Mouse (Mus musculus) embryonic facial prominence, embryonic 14.5 days (tissue): ENCODE results near the gene Stx16. TPM values are rescaled to one million over a fixed set of nuclear protein-coding genes. Genes with fewer than 3 reads are reported as not detected.
A peak's percentile ranks its signal among the peaks of the same experiment; 100 is the strongest.

Experiments
- ATAC-seq: fragments of 200-750 bp; cut with Nextera tagmentation; 2 replicates; pipeline ENCODE4 v1.8.0; 2017; ENCODE audit warnings: low read depth, moderate number of reproducible peaks, moderate TSS enrichment
- DNase-seq: peaks from one replicate; pipeline ENCODE4 v3.0.0-alpha.2; 2015; ENCODE audit warnings: low spot score
- H3K27ac ChIP-seq: fragments of 300-500 bp; sonication (generic); replicated peaks from 2 replicates; pipeline ENCODE4 v1.5.1; 2014; ENCODE audit warnings: low read depth, mild to moderate bottlenecking, low read length, moderate library complexity
- H3K27me3 ChIP-seq: fragments of 300-500 bp; sonication (generic); replicated peaks from 2 replicates; pipeline ENCODE4 v1.6.1; 2014; ENCODE audit warnings: low read length; ENCODE audit not compliant: control insufficient read depth, insufficient read depth
- H3K36me3 ChIP-seq: fragments of 300-500 bp; sonication (generic); 2 replicates; pipeline ENCODE4 v1.6.1; 2014; ENCODE audit warnings: low read length, mixed read lengths; ENCODE audit not compliant: control insufficient read depth, insufficient read depth
- H3K4me1 ChIP-seq: fragments of 300-500 bp; sonication (generic); 2 replicates; pipeline ENCODE4 v1.6.1; 2014; ENCODE audit warnings: antibody characterized with exemption, low read length; ENCODE audit not compliant: control insufficient read depth, insufficient read depth
- H3K4me2 ChIP-seq: fragments of 300-500 bp; sonication (generic); 2 replicates; pipeline ENCODE4 v1.6.1; 2014; ENCODE audit warnings: low read depth, mild to moderate bottlenecking, low read length, moderate library complexity, mixed read lengths
- H3K4me3 ChIP-seq: fragments of 300-500 bp; sonication (generic); 2 replicates; pipeline ENCODE4 v1.5.1; 2014; ENCODE audit warnings: low read depth, mild to moderate bottlenecking, low read length
- H3K9ac ChIP-seq: fragments of 300-500 bp; sonication (generic); 2 replicates; pipeline ENCODE4 v1.6.1; 2014; ENCODE audit warnings: low read depth, mild to moderate bottlenecking, low read length, moderate library complexity, mixed read lengths
- H3K9me3 ChIP-seq: fragments of 300-500 bp; sonication (generic); 2 replicates; pipeline ENCODE4 v1.6.1; 2016; ENCODE audit warnings: low read length; ENCODE audit not compliant: control insufficient read depth
- WGBS: fragments of 180-500 bp; shearing (Covaris S2); extraction: QIAGEN DNeasy Blood & Tissue Kit; methylation state at CpG from one replicate; pipeline ENCODE4 v1.1.7; 2014; 5-methylcytosine and 5-hydroxymethylcytosine counted together
- polyA plus RNA-seq: library from polyadenylated mRNA; unstranded; fragments of >200 nt; fragmentation: Nextera tagmentation; extraction: Ambion mirVana; gene quantifications from 2 replicates; pipeline ENCODE4 v1.2.1, GENCODE M21; 2014

Gene Stx16
- polyA plus RNA-seq, 1 experiment from 2014 or later, result 9.7 TPM

DNA sequence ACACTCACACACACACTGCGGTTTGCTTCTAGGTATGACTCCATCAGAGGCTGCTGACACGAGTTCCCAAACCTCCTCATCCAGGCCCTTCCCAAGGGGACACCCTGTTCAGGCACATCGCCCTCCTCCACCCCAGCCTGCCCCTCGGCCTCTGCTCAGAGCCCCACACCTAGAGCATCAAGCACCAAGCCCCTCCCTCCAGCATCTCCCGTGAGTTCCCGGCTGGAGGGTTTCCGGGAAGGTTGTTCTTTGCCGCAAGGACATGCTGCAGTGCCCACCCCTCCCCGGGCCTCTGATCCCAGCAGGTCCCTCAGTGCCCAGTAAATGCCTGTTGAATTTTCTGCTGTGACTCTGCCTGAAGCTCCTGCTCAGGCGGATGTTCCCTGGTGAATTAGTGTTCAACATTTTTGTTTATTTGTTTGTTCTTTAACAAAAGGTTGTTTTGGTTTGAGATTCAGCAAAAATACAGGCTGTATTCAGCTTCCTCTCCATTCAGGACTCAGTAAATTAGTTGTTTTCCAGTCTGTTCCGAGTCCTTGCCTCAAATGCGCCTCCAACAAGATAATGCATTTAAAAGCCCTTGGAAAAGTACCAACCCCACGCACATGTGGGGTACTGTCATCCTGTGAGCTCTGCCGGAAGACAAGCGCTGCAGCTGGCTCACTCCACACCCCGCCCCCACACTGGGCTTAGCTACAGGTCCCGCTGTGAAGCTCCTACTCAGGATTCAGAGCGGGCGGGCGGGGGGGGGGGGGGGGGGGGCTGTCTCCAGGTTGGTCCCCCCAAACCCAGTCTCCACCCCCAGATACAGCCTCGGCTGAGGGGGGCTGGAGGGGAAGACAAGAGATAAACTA is 50.6 kb downstream of the Stx16 start:
- H3K36me3 ChIP-seq, result peaks cover 30% of the 10 kb centered on the region
- ATAC-seq (peak; percentile 88), DNase-seq (peak; percentile 92)
- WGBS, result 6% methylated on average over 16 of the region's 21 CpGs
- H3K9ac ChIP-seq, result no peak overlapping the region
- peaks cover 12% of the 10 kb centered on the region for H3K9me3 ChIP-seq
- H3K4me1 ChIP-seq, result 0 out of 2 replicates have a peak, but pooled peaks cover 5% of the 10 kb centered on the region
- H3K4me2 ChIP-seq, result peak overlapping the region; percentile 34
- H3K27me3 ChIP-seq, result no peaks in the 10 kb centered on the region
- peak overlapping the region; percentile 6; the same call in 1 of the 2 replicates for H3K4me3 ChIP-seq
- peak overlapping the region; percentile 41; the same call in 1 of the 2 replicates for H3K27ac ChIP-seq

DNA sequence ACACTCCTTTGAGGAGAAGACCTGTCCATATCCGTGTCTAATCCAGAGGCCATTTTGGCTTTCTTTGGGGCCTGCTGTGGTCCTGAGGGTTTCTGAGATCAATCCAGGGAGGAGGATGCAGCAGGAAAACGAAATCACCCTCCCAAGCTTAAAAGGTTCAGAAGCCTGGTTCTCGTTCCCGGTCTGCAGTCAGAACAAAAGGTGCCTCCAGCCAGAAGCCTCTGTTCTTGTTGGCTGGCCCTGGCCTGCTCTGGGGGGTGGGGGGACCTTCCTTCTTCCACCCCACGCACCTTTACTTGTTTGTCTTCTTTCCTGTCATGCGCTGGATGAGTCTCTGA is 51.2 kb downstream of the Stx16 start:
- peaks cover 12% of the 10 kb centered on the region for H3K9me3 ChIP-seq
- H3K36me3 ChIP-seq, result peaks cover 24% of the 10 kb centered on the region
- no peak overlapping the region for H3K27ac ChIP-seq
- no peak for DNase-seq
- 0 out of 2 replicates have a peak, but pooled peaks cover 5% of the 10 kb centered on the region for H3K4me1 ChIP-seq
- H3K4me2 ChIP-seq, result peak overlapping the region; percentile 34
- no peak overlapping the region for H3K4me3 ChIP-seq
- H3K27me3 ChIP-seq, result no peaks in the 10 kb centered on the region
- ATAC-seq, result peak; percentile 42; the same call in 1 of the 2 replicates
- no peak overlapping the region for H3K9ac ChIP-seq
- 16% methylated on average over 6 of the region's 6 CpGs for WGBS

DNA sequence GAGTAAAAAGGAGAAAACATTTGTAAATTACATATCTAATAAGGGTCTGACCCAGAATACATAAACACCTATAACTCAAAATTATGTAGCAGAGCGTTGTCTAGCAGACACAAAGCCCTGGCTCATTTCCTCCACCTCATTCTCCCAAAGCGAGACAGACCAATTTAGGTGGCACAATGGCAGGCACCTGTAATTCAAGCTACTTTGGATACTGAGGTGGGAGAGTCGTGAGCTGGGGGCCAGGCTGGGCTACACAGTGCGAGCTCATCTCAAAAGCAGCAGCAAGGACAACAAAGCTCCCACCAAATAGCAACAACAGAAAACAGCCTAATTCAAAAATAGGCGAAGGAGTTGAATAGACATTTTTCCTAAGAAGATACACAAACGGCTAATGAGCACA is 52.8 kb downstream of the Stx16 start:
- 0 out of 2 replicates have a peak, but pooled peaks cover 5% of the 10 kb centered on the region for H3K4me1 ChIP-seq
- no peak overlapping the region for H3K9ac ChIP-seq
- ATAC-seq (no peak), DNase-seq (no peak)
- H3K27me3 ChIP-seq, result no peaks in the 10 kb centered on the region
- H3K9me3 ChIP-seq, result peaks cover 12% of the 10 kb centered on the region
- 81% methylated on average over 6 of the region's 6 CpGs for WGBS
- no peak overlapping the region for H3K4me2 ChIP-seq
- H3K27ac ChIP-seq, result no peak overlapping the region
- H3K4me3 ChIP-seq, result no peak overlapping the region
- H3K36me3 ChIP-seq, result peaks cover 9% of the 10 kb centered on the region

DNA sequence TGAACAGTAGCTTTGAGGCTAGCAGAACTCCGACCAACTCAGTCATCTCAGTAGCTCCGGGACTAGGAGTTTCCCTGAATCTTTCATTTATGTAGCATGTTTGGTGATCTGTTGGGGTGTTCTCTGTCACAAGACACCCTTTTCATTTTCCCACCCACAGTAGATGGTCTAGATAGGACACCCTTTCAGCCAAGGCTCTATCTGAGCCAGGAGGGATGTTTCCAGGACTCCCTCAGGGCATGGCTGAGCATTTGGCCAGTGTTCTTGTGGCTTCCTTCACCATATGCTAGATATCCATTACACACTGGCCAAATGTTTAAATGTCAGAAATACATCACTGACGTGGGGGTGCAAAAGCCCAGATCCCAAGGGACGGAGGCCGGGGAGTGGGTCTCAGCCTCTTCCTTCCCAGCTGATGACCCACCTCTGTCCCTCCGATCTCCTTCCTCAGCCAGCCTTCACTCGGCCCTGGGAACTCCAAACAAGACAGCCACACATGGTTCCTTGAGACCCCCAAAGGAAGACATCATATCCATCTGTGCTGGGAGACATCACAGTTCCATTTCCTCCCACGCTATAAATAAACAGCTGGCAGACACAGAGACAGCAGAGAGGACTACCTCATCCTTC is 54.5 kb downstream of the Stx16 start:
- no peaks in the 10 kb centered on the region for H3K9me3 ChIP-seq
- ATAC-seq (no peak), DNase-seq (no peak)
- no peaks in the 10 kb centered on the region for H3K36me3 ChIP-seq
- H3K4me3 ChIP-seq, result no peak overlapping the region
- 74% methylated on average over 8 of the region's 8 CpGs for WGBS
- no peak overlapping the region for H3K27ac ChIP-seq
- H3K4me1 ChIP-seq, result 0 out of 2 replicates have a peak, but pooled peaks cover 5% of the 10 kb centered on the region
- no peak overlapping the region for H3K9ac ChIP-seq
- no peak overlapping the region for H3K4me2 ChIP-seq
- no peaks in the 10 kb centered on the region for H3K27me3 ChIP-seq

DNA sequence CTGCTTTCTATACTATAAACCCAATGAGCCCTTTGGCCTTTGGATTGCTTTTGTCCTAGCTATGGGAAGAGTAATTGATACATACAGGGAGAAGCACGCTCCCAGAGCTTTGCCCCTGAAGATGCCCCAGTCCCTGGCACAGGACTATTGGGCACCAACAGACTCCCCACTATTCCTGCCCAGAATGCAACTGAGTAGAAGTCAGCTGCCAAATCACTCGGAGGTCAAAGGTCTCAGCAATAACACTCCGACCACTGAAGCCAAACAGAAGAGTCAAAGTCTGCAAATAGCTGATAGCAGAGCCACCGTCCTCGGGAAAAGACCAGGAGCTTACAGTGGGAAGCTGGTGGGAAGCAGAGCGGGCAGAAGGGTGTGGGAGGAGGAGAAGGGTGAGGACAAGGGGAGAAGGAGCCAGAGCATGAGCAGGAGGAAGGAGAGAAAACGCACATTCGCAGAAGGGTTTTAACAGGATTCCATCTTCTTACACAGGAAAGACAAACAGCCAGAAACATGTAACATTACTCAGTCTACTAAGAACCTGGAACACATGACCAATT is 56.4 kb downstream of the Stx16 start:
- 80% methylated on average over 8 of the region's 8 CpGs for WGBS
- no peak for DNase-seq
- Histone ChIP-seq H3K4me2 (no peak overlapping the region), H3K9ac (no peak overlapping the region), H3K4me3 (no peak overlapping the region), H3K4me1 (no peaks in the 10 kb centered on the region), H3K9me3 (no peaks in the 10 kb centered on the region), H3K36me3 (no peaks in the 10 kb centered on the region), H3K27me3 (no peaks in the 10 kb centered on the region), H3K27ac (no peak overlapping the region)
- no peak for ATAC-seq

Other genes starting within 250 kb of the Stx16 start
- gene Npepl1, start 34.0 kb downstream of the Stx16 start, polyA plus RNA-seq, result 79.9 and 80.6 TPM in 2 replicates
- 2,600 and 2,666 TPM in 2 replicates for gene Gnas, start 208.0 kb downstream of the Stx16 start, polyA plus RNA-seq